Mouse (Mus musculus): Measurements from ENCODE around the gene Med16. TPM values are rescaled to one million over a fixed set of nuclear protein-coding genes. Genes with fewer than 3 reads are reported as not detected.

Gene Med16
- polyA plus RNA-seq, 1 experiment from 2014 or later: 37.2 TPM

- H3K9ac ChIP-seq (ENCODE audit: low read depth, low read length): no peak overlapping the region
- peaks cover 78% of the 10 kb centered on the region for H3K4me1 ChIP-seq (ENCODE audit: control insufficient read depth, insufficient read depth, low read length)
- no peak overlapping the region for H3K4me3 ChIP-seq (ENCODE audit: low read length)
- no peaks in the 10 kb centered on the region for H3K9me3 ChIP-seq (ENCODE audit: control insufficient read depth, low read length)
- 85% methylated on average over 16 of the region's 16 CpGs for WGBS
- no peak overlapping the region for H3K27ac ChIP-seq (ENCODE audit: low read length)
- no peak for ATAC-seq
- no peaks in the 10 kb centered on the region for H3K27me3 ChIP-seq (replicated peaks; ENCODE audit: control insufficient read depth, insufficient read depth, low read length)
- H3K36me3 ChIP-seq (ENCODE audit: control insufficient read depth, insufficient read depth, low read length): peaks cover 26% of the 10 kb centered on the region; the same call in 1 of the 2 replicates
- no peak overlapping the region for H3K4me2 ChIP-seq (ENCODE audit: low read depth, low read length)
Observed at GRCm38 (mm10) chr10:79934794-79935569, 26.3 kb upstream of the Med16 start.

GRCm38 (mm10) chr10:79934272-79934721, 25.6 kb upstream of the Med16 start:
- 45% methylated on average over 13 of the region's 13 CpGs for WGBS
- 0 out of 2 replicates have a peak, but pooled peaks have one; percentile 4 for ATAC-seq
- Histone ChIP-seq H3K4me2 (ENCODE audit: low read depth, low read length) (no peak overlapping the region), H3K27ac (ENCODE audit: low read length) (peak overlapping the region; percentile 49), H3K4me3 (ENCODE audit: low read length) (no peak overlapping the region), H3K27me3 (replicated peaks; ENCODE audit: control insufficient read depth, insufficient read depth, low read length) (no peaks in the 10 kb centered on the region), H3K4me1 (ENCODE audit: control insufficient read depth, insufficient read depth, low read length) (peaks cover 80% of the 10 kb centered on the region), H3K9ac (ENCODE audit: low read depth, low read length) (peak overlapping the region; percentile 47), H3K9me3 (ENCODE audit: control insufficient read depth, low read length) (no peaks in the 10 kb centered on the region), H3K36me3 (ENCODE audit: control insufficient read depth, insufficient read depth, low read length) (peaks cover 24% of the 10 kb centered on the region; the same call in 1 of the 2 replicates)

- peaks cover 82% of the 10 kb centered on the region for H3K4me1 ChIP-seq (ENCODE audit: control insufficient read depth, insufficient read depth, low read length)
- no peak for ATAC-seq
Observed at GRCm38 (mm10) chr10:79933861-79934260, 25.1 kb upstream of the Med16 start.

GRCm38 (mm10) chr10:79933145-79933679, 24.5 kb upstream of the Med16 start:
- Histone ChIP-seq H3K4me3 (ENCODE audit: low read length) (no peak overlapping the region), H3K9me3 (ENCODE audit: control insufficient read depth, low read length) (no peaks in the 10 kb centered on the region), H3K27me3 (replicated peaks; ENCODE audit: control insufficient read depth, insufficient read depth, low read length) (no peaks in the 10 kb centered on the region), H3K4me2 (ENCODE audit: low read depth, low read length) (no peak overlapping the region), H3K4me1 (ENCODE audit: control insufficient read depth, insufficient read depth, low read length) (peaks cover 86% of the 10 kb centered on the region), H3K27ac (ENCODE audit: low read length) (peak overlapping the region; percentile 51), H3K36me3 (ENCODE audit: control insufficient read depth, insufficient read depth, low read length) (peaks cover 24% of the 10 kb centered on the region; the same call in 1 of the 2 replicates), H3K9ac (ENCODE audit: low read depth, low read length) (0 out of 2 replicates have a peak overlapping the region, but pooled peaks have one; percentile 25)
- ATAC-seq: no peak
- 61% methylated on average over 9 of the region's 9 CpGs for WGBS

More at GRCm38 (mm10) chr10:79933861-79934260, 25.1 kb upstream of the Med16 start:
- H3K27ac ChIP-seq (ENCODE audit: low read length): peak overlapping the region; percentile 49; the same call in 1 of the 2 replicates
- no peaks in the 10 kb centered on the region for H3K27me3 ChIP-seq (replicated peaks; ENCODE audit: control insufficient read depth, insufficient read depth, low read length)
- H3K4me2 ChIP-seq (ENCODE audit: low read depth, low read length): no peak overlapping the region
- H3K4me3 ChIP-seq (ENCODE audit: low read length): no peak overlapping the region
- H3K9me3 ChIP-seq (ENCODE audit: control insufficient read depth, low read length): no peaks in the 10 kb centered on the region
- peaks cover 24% of the 10 kb centered on the region; the same call in 1 of the 2 replicates for H3K36me3 ChIP-seq (ENCODE audit: control insufficient read depth, insufficient read depth, low read length)
- H3K9ac ChIP-seq (ENCODE audit: low read depth, low read length): peak overlapping the region; percentile 47; the same call in 1 of the 2 replicates
- 76% methylated on average over 6 of the region's 6 CpGs for WGBS

GRCm38 (mm10) chr10:79932736-79933135, 24.0 kb upstream of the Med16 start:
- Histone ChIP-seq H3K4me3 (ENCODE audit: low read length) (no peak overlapping the region), H3K27ac (ENCODE audit: low read length) (peak overlapping the region; percentile 43), H3K27me3 (replicated peaks; ENCODE audit: control insufficient read depth, insufficient read depth, low read length) (no peaks in the 10 kb centered on the region), H3K36me3 (ENCODE audit: control insufficient read depth, insufficient read depth, low read length) (peaks cover 21% of the 10 kb centered on the region; the same call in 1 of the 2 replicates), H3K4me2 (ENCODE audit: low read depth, low read length) (0 out of 2 replicates have a peak overlapping the region, but pooled peaks have one; percentile 6), H3K9me3 (ENCODE audit: control insufficient read depth, low read length) (no peaks in the 10 kb centered on the region), H3K9ac (ENCODE audit: low read depth, low read length) (peak overlapping the region; percentile 21), H3K4me1 (ENCODE audit: control insufficient read depth, insufficient read depth, low read length) (peaks cover 86% of the 10 kb centered on the region)
- WGBS: 27% methylated on average over 8 of the region's 8 CpGs
- ATAC-seq: no peak

GRCm38 (mm10) chr10:79931797-79932196, 23.1 kb upstream of the Med16 start:
- no peak overlapping the region for H3K4me3 ChIP-seq (ENCODE audit: low read length)
- peaks cover 21% of the 10 kb centered on the region; the same call in 1 of the 2 replicates for H3K36me3 ChIP-seq (ENCODE audit: control insufficient read depth, insufficient read depth, low read length)
- H3K9me3 ChIP-seq (ENCODE audit: control insufficient read depth, low read length): no peaks in the 10 kb centered on the region
- H3K27ac ChIP-seq (ENCODE audit: low read length): no peak overlapping the region
- H3K9ac ChIP-seq (ENCODE audit: low read depth, low read length): 0 out of 2 replicates have a peak overlapping the region, but pooled peaks have one; percentile 17
- no peaks in the 10 kb centered on the region for H3K27me3 ChIP-seq (replicated peaks; ENCODE audit: control insufficient read depth, insufficient read depth, low read length)
- ATAC-seq: no peak
- WGBS: 70% methylated on average over 9 of the region's 9 CpGs
- no peak overlapping the region for H3K4me2 ChIP-seq (ENCODE audit: low read depth, low read length)
- H3K4me1 ChIP-seq (ENCODE audit: control insufficient read depth, insufficient read depth, low read length): peaks cover 77% of the 10 kb centered on the region

- WGBS: 90% methylated on average over 16 of the region's 16 CpGs
- Histone ChIP-seq H3K27ac (ENCODE audit: low read length) (no peak overlapping the region), H3K4me2 (ENCODE audit: low read depth, low read length) (no peak overlapping the region), H3K36me3 (ENCODE audit: control insufficient read depth, insufficient read depth, low read length) (peaks cover 21% of the 10 kb centered on the region; the same call in 1 of the 2 replicates), H3K27me3 (replicated peaks; ENCODE audit: control insufficient read depth, insufficient read depth, low read length) (no peaks in the 10 kb centered on the region), H3K4me3 (ENCODE audit: low read length) (no peak overlapping the region), H3K9me3 (ENCODE audit: control insufficient read depth, low read length) (no peaks in the 10 kb centered on the region), H3K9ac (ENCODE audit: low read depth, low read length) (peak overlapping the region; percentile 43; the same call in 1 of the 2 replicates), H3K4me1 (ENCODE audit: control insufficient read depth, insufficient read depth, low read length) (peaks cover 72% of the 10 kb centered on the region)
- no peak for ATAC-seq
Observed at GRCm38 (mm10) chr10:79930826-79931186, 22.1 kb upstream of the Med16 start.

GRCm38 (mm10) chr10:79929967-79930825, 21.5 kb upstream of the Med16 start:
- WGBS: 86% methylated on average over 18 of the region's 18 CpGs
- H3K4me2 ChIP-seq (ENCODE audit: low read depth, low read length): peak overlapping the region; percentile 83
- no peak for ATAC-seq
- H3K4me1 ChIP-seq (ENCODE audit: control insufficient read depth, insufficient read depth, low read length): peaks cover 73% of the 10 kb centered on the region
- H3K27me3 ChIP-seq (replicated peaks; ENCODE audit: control insufficient read depth, insufficient read depth, low read length): no peaks in the 10 kb centered on the region
- H3K9ac ChIP-seq (ENCODE audit: low read depth, low read length): peak overlapping the region; percentile 100; the same call in 1 of the 2 replicates
- H3K9me3 ChIP-seq (ENCODE audit: control insufficient read depth, low read length): no peaks in the 10 kb centered on the region
- peaks cover 21% of the 10 kb centered on the region; the same call in 1 of the 2 replicates for H3K36me3 ChIP-seq (ENCODE audit: control insufficient read depth, insufficient read depth, low read length)
- H3K27ac ChIP-seq (ENCODE audit: low read length): 0 out of 2 replicates have a peak overlapping the region, but pooled peaks have one; percentile 15
- H3K4me3 ChIP-seq (ENCODE audit: low read length): no peak overlapping the region; the same call in 1 of the 2 replicates
